Mouse (Mus musculus): ENCODE measurements around the gene Serinc3. TPM values are rescaled to one million over a fixed set of nuclear protein-coding genes. Genes with fewer than 3 reads are reported as not detected.

The Serinc3 gene
- polyA plus RNA-seq, 1 experiment from 2014 or later: 71.5 TPM

DNA sequence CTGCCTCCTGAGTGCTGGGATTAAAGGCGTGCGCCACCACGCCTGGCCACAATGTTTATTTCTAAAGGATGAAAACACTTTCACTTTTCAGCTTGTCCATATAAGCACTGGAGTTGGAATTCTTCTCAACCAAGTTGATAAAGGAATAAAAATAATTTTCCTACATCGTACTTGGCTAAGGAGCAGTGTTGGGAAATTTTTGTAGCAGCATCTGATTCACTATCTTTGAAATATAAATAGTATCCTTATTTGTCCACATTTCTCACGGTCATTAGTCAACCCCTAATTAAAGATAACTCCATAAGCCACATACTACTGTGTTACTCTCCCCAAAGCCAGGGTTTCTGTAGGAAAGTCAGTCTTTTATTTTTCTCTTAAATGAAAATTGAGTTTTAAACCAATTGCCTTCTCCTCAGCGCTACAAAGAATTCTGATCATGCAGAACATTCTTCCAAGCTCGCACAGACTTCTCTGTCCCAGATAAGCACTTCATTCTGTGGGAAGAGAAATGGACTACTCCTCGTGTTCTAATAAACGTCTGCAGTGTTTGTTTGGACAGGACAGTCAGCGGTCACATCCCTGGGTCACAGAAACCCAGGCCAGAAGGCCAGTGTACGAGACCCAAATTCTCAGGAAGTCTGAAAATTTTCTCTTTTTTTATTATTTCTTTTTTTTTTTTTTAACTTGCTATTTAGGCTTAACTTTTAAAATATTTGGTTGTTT, 26.1 kb upstream of the Serinc3 start:
- H3K4me3 ChIP-seq (ENCODE audit: low read length): no peak overlapping the region
- no peaks in the 10 kb centered on the region for H3K9me3 ChIP-seq (ENCODE audit: control insufficient read depth, low read length)
- no peak overlapping the region for H3K4me2 ChIP-seq (ENCODE audit: low read depth, low read length)
- no peak overlapping the region for H3K9ac ChIP-seq (ENCODE audit: low read length)
- peaks cover 16% of the 10 kb centered on the region for H3K4me1 ChIP-seq (replicated peaks; ENCODE audit: control insufficient read depth, insufficient read depth, low read length)
- H3K36me3 ChIP-seq (ENCODE audit: control insufficient read depth, insufficient read depth, low read length): no peaks in the 10 kb centered on the region
- peak; percentile 52; the same call in 1 of the 2 replicates for ATAC-seq (ENCODE audit: low read depth)
- whole genome bisulfite sequencing: 50% methylated on average over 11 of the region's 11 CpGs
- H3K27ac ChIP-seq (ENCODE audit: low read length): peak overlapping the region; percentile 70
- no peaks in the 10 kb centered on the region for H3K27me3 ChIP-seq (ENCODE audit: control insufficient read depth, insufficient read depth, low read depth, low read length)

DNA sequence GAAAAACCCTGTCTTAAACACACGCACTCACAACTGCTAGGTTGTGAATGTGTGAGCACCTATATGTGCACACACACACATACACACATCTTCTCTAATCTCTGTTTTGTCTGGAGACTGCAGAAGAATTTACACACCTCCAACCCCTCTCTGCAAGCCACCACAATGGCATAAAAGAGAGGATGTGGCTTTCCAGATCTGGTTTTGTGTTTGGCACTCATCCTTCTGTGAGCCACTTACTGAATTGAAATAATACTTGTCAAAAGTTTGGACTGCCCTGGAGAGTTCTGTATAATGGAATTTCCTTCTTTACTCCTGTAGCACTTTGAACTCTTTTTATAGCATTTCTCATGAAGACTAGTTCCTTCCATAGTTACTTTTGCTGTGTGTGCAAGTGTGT, 22.1 kb upstream of the Serinc3 start:
- H3K4me2 ChIP-seq (ENCODE audit: low read depth, low read length): no peak overlapping the region
- H3K9ac ChIP-seq (ENCODE audit: low read length): no peak overlapping the region
- WGBS: 96% methylated on average over 1 of the region's 1 CpGs
- H3K4me3 ChIP-seq (ENCODE audit: low read length): no peak overlapping the region
- H3K27ac ChIP-seq (ENCODE audit: low read length): no peak overlapping the region
- no peaks in the 10 kb centered on the region for H3K9me3 ChIP-seq (ENCODE audit: control insufficient read depth, low read length)
- no peak for ATAC-seq (ENCODE audit: low read depth)
- H3K36me3 ChIP-seq (ENCODE audit: control insufficient read depth, insufficient read depth, low read length): no peaks in the 10 kb centered on the region
- no peaks in the 10 kb centered on the region for H3K27me3 ChIP-seq (ENCODE audit: control insufficient read depth, insufficient read depth, low read depth, low read length)
- H3K4me1 ChIP-seq (replicated peaks; ENCODE audit: control insufficient read depth, insufficient read depth, low read length): 0 out of 2 replicates have a peak, but pooled peaks cover 2% of the 10 kb centered on the region

DNA sequence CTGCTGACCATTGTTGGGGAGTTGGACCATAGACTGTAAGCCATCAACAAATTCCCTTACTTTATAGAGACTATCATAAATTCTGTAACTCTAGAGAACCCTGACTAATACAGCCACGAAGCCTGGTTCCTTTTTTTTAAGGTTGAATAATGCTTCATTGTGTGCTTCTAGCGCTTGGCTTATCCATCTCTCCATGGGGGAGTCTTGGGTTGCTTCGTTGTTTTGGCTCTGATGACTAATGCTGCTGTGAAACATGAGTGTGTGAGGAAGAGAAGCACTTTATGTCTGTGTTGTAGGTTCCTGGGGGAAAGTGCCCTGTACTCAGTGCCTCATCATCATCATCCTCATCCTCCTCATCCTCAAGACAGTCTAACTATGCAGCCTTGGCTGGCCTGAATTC, 19.0 kb upstream of the Serinc3 start:
- H3K4me3 ChIP-seq (ENCODE audit: low read length): no peak overlapping the region
- H3K4me2 ChIP-seq (ENCODE audit: low read depth, low read length): no peak overlapping the region
- no peaks in the 10 kb centered on the region for H3K36me3 ChIP-seq (ENCODE audit: control insufficient read depth, insufficient read depth, low read length)
- 74% methylated on average over 3 of the region's 3 CpGs for WGBS
- no peaks in the 10 kb centered on the region for H3K9me3 ChIP-seq (ENCODE audit: control insufficient read depth, low read length)
- H3K4me1 ChIP-seq (replicated peaks; ENCODE audit: control insufficient read depth, insufficient read depth, low read length): peaks cover 9% of the 10 kb centered on the region; the same call in 1 of the 2 replicates
- H3K9ac ChIP-seq (ENCODE audit: low read length): no peak overlapping the region
- H3K27me3 ChIP-seq (ENCODE audit: control insufficient read depth, insufficient read depth, low read depth, low read length): no peaks in the 10 kb centered on the region
- no peak for ATAC-seq (ENCODE audit: low read depth)
- H3K27ac ChIP-seq (ENCODE audit: low read length): no peak overlapping the region

DNA sequence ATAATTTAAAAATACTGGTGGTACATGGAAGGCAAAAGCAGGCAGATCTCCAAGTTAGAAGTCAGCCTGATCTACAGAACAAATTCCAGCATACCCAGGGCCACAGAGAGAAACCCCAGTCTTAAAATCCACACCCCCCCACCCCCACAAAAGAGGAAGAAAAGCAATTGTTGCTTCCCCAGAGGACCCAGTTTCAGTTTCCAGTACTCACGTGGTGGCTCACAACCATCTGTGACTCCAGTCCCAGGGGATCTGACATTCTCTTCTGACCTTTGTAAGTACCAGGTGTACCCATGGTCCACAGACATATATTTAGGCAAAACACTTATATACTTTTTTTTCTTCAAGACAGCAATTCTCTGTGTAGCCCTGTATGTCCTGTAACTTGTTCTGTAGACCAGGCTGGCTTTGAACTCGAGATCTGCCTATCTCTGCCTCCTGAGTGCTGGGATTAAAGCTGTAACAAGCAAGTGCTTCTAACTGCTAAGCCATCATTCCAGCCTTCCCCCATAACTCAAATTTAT, 17.8 kb upstream of the Serinc3 start:
- Histone ChIP-seq H3K27me3 (ENCODE audit: control insufficient read depth, insufficient read depth, low read depth, low read length) (no peaks in the 10 kb centered on the region), H3K9me3 (ENCODE audit: control insufficient read depth, low read length) (no peaks in the 10 kb centered on the region), H3K4me2 (ENCODE audit: low read depth, low read length) (no peak overlapping the region), H3K9ac (ENCODE audit: low read length) (no peak overlapping the region), H3K36me3 (ENCODE audit: control insufficient read depth, insufficient read depth, low read length) (no peaks in the 10 kb centered on the region), H3K27ac (ENCODE audit: low read length) (no peak overlapping the region), H3K4me3 (ENCODE audit: low read length) (no peak overlapping the region), H3K4me1 (replicated peaks; ENCODE audit: control insufficient read depth, insufficient read depth, low read length) (peaks cover 9% of the 10 kb centered on the region; the same call in 1 of the 2 replicates)
- WGBS: 62% methylated on average over 2 of the region's 2 CpGs
- no peak for ATAC-seq (ENCODE audit: low read depth)

DNA sequence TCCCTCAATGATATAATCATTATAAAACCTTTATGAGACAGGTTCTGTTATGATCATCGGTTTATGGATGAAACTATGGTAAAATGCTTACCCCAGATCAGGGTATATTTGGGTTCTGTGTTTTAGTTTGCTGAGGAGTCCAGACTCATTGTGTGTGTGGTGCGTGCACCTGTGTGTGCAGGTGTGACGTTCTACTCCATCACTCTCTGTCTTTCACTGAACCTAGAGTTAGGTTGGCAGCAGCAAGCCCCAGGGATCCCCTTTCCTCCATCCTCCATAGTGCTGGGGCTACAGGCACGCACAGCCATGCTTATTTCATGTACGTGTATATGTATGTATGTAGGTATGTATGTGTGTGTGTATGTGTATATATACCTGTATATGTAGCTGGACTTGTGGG, 17.1 kb upstream of the Serinc3 start:
- Histone ChIP-seq H3K4me3 (ENCODE audit: low read length) (no peak overlapping the region), H3K4me1 (replicated peaks; ENCODE audit: control insufficient read depth, insufficient read depth, low read length) (peaks cover 9% of the 10 kb centered on the region; the same call in 1 of the 2 replicates), H3K9me3 (ENCODE audit: control insufficient read depth, low read length) (no peaks in the 10 kb centered on the region), H3K36me3 (ENCODE audit: control insufficient read depth, insufficient read depth, low read length) (no peaks in the 10 kb centered on the region), H3K9ac (ENCODE audit: low read length) (no peak overlapping the region), H3K27me3 (ENCODE audit: control insufficient read depth, insufficient read depth, low read depth, low read length) (no peaks in the 10 kb centered on the region), H3K4me2 (ENCODE audit: low read depth, low read length) (no peak overlapping the region), H3K27ac (ENCODE audit: low read length) (no peak overlapping the region)
- WGBS: 89% methylated on average over 5 of the region's 5 CpGs
- ATAC-seq (ENCODE audit: low read depth): no peak

DNA sequence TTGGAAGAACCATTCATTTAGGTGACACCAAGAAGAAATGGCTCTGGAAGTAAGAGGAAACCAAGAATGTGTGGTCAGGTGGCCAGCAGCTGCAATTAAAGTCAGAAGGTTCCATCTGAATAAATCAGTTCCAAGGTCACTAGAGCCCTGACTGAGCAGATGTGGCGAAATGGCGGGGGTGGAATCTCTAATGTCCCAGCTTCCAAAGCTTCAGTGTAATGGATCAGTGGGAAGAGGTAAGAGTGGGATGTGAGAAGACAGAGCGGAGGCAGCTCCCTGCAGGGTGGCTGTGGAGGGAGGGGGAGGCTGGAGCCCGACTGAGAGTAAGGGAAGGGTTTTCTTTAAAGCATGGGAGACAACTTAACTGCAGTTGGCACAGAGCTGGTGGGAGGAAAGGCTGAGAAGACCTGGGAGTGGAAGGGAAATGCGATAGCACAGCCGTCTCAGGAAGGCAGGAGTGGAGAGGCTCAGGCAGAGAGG, 16.5 kb upstream of the Serinc3 start:
- 65% methylated on average over 6 of the region's 6 CpGs for WGBS
- H3K36me3 ChIP-seq (ENCODE audit: control insufficient read depth, insufficient read depth, low read length): no peaks in the 10 kb centered on the region
- no peak overlapping the region for H3K4me3 ChIP-seq (ENCODE audit: low read length)
- no peak for ATAC-seq (ENCODE audit: low read depth)
- H3K9ac ChIP-seq (ENCODE audit: low read length): no peak overlapping the region
- no peak overlapping the region for H3K27ac ChIP-seq (ENCODE audit: low read length)
- H3K4me2 ChIP-seq (ENCODE audit: low read depth, low read length): no peak overlapping the region
- peaks cover 9% of the 10 kb centered on the region; the same call in 1 of the 2 replicates for H3K4me1 ChIP-seq (replicated peaks; ENCODE audit: control insufficient read depth, insufficient read depth, low read length)
- no peaks in the 10 kb centered on the region for H3K27me3 ChIP-seq (ENCODE audit: control insufficient read depth, insufficient read depth, low read depth, low read length)
- no peaks in the 10 kb centered on the region for H3K9me3 ChIP-seq (ENCODE audit: control insufficient read depth, low read length)

DNA sequence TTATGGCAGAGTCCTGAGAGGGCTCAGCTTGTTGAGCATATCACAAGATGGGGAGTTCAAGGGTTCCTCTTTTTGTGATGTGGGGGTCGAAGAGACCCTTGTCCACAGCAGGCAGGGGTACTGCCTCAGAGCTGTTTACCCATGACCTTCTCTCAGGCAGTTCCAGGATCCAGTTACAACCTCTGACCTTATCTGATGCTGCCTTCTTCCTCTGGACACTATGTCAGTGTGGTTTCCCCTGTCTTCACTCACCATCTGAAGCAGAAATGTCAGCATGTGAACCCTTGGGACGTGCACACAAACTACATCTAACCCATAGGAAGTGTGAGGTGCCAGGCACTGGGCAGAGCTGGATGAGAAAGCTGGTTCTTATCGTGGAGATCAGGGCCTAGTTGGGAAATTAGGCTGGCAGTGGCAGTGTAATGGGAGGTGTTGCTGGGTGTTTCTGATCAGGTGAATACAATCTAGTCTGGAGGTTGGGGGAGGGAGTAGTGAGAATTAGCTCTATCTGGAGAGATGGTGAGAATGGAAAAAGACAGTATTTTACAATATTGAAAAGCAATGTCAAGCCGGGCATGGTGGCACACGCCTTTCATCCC, 15.3 kb upstream of the Serinc3 start:
- Histone ChIP-seq H3K27ac (ENCODE audit: low read length) (no peak overlapping the region), H3K9me3 (ENCODE audit: control insufficient read depth, low read length) (no peaks in the 10 kb centered on the region), H3K9ac (ENCODE audit: low read length) (no peak overlapping the region), H3K4me2 (ENCODE audit: low read depth, low read length) (no peak overlapping the region), H3K4me1 (replicated peaks; ENCODE audit: control insufficient read depth, insufficient read depth, low read length) (peaks cover 9% of the 10 kb centered on the region; the same call in 1 of the 2 replicates), H3K4me3 (ENCODE audit: low read length) (no peak overlapping the region), H3K27me3 (ENCODE audit: control insufficient read depth, insufficient read depth, low read depth, low read length) (no peaks in the 10 kb centered on the region), H3K36me3 (ENCODE audit: control insufficient read depth, insufficient read depth, low read length) (no peaks in the 10 kb centered on the region)
- 78% methylated on average over 5 of the region's 5 CpGs for WGBS
- no peak for ATAC-seq (ENCODE audit: low read depth)

DNA sequence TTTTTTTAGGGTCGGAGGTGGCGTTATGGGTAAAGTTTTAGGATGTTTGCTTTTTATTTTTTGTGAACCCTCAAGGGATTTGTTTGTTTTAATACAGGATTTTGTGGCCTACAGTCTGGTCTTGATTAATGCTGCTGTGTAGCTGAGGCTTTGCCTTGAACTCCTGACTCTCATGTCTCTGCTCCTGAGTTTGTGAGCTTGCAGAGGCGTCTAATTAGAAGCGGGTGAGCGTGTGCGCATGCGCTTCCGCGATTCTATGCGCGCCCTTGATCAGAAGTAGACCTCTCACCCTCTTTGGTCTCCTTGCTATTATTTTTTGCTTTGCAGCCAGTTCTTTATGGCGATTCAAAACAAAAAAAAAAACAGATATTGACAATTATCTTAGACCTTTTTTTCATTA, 14.5 kb upstream of the Serinc3 start:
- H3K4me2 ChIP-seq (ENCODE audit: low read depth, low read length): peak overlapping the region; percentile 63; the same call in 1 of the 2 replicates
- H3K27me3 ChIP-seq (ENCODE audit: control insufficient read depth, insufficient read depth, low read depth, low read length): no peaks in the 10 kb centered on the region
- H3K4me3 ChIP-seq (ENCODE audit: low read length): peak overlapping the region; percentile 86; the same call in 1 of the 2 replicates
- H3K27ac ChIP-seq (ENCODE audit: low read length): no peak overlapping the region
- ATAC-seq (ENCODE audit: low read depth): no peak
- H3K36me3 ChIP-seq (ENCODE audit: control insufficient read depth, insufficient read depth, low read length): no peaks in the 10 kb centered on the region
- no peaks in the 10 kb centered on the region for H3K9me3 ChIP-seq (ENCODE audit: control insufficient read depth, low read length)
- peaks cover 9% of the 10 kb centered on the region; the same call in 1 of the 2 replicates for H3K4me1 ChIP-seq (replicated peaks; ENCODE audit: control insufficient read depth, insufficient read depth, low read length)
- H3K9ac ChIP-seq (ENCODE audit: low read length): no peak overlapping the region; the same call in 1 of the 2 replicates
- WGBS: 75% methylated on average over 12 of the region's 12 CpGs

DNA sequence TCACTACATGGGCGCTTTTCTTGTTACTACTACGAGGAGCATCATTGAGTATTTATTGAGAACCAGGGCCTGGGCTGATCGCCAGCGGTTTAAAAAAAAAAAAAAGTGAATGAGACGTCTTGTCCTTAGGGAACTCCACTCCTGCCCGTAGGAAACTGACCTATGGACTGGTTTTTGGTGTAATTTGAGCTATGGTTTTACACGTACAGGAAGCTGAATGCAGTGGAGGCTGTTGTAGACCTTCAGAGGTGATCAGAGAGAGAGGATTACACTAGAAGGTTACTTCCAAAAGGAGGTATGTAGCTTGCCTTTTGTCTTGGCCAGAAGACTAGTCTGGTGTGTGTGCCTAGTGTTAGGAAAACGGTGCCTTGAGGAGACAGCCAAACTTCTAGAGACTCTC, 14.0 kb upstream of the Serinc3 start:
- Histone ChIP-seq H3K4me2 (ENCODE audit: low read depth, low read length) (peak overlapping the region; percentile 63), H3K9me3 (ENCODE audit: control insufficient read depth, low read length) (no peaks in the 10 kb centered on the region), H3K4me3 (ENCODE audit: low read length) (peak overlapping the region; percentile 86), H3K9ac (ENCODE audit: low read length) (peak overlapping the region; percentile 90), H3K36me3 (ENCODE audit: control insufficient read depth, insufficient read depth, low read length) (no peaks in the 10 kb centered on the region), H3K27ac (ENCODE audit: low read length) (peak overlapping the region; percentile 69), H3K4me1 (replicated peaks; ENCODE audit: control insufficient read depth, insufficient read depth, low read length) (peaks cover 9% of the 10 kb centered on the region; the same call in 1 of the 2 replicates), H3K27me3 (ENCODE audit: control insufficient read depth, insufficient read depth, low read depth, low read length) (no peaks in the 10 kb centered on the region)
- 0% methylated on average over 8 of the region's 8 CpGs for WGBS
- ATAC-seq (ENCODE audit: low read depth): peak; percentile 43
